Mouse (Mus musculus) left cerebral cortex, adult 2 months (tissue): ENCODE results near the gene Dgka. TPM values are rescaled to one million over a fixed set of nuclear protein-coding genes. Genes with fewer than 3 reads are reported as not detected.
A peak's percentile ranks its signal among the peaks of the same experiment; 100 is the strongest.
"Not testable (repeated sequence)": the region's sequence is repeated elsewhere in the genome, so short reads cannot be mapped to it uniquely, and the experiment has no call there.

ENCODE experiments used
- DNase-seq, 2 experiments: peaks; one replicate each; pipeline ENCODE4 v3.0.0; 2021 to 2022; ENCODE audit warnings: low spot score in 2 of 2, mixed read lengths in 1 of 2; ENCODE audit errors: extremely low spot score in 1 of 2
- H3K27ac ChIP-seq: fragments of 200-600 bp; 2 replicates; pipeline ENCODE4 v1.8.1; 2022
- H3K4me3 ChIP-seq: fragments of 200-600 bp; 2 replicates; pipeline ENCODE4 v1.8.1; 2022
- CTCF ChIP-seq: fragments of 200-600 bp; IDR thresholded peaks from 2 replicates; pipeline ENCODE4 v1.8.1; 2022; ENCODE audit warnings: antibody characterized with exemption, mild to moderate bottlenecking, moderate library complexity
- intact Hi-C: fragments of 180-260 bp; cut with DNase I; formaldehyde crosslinking; loops from one replicate; pipeline ENCODE4 v1.15.1; 2025
- total RNA-seq, 2 experiments: library from RNA; stranded (reverse); gene quantifications; 2 replicates each; pipeline ENCODE4 v1.2.3; 2021

Gene Dgka
- total RNA-seq, 2 experiments from 2014 or later = 7.4 to 7.9 TPM

- TF ChIP-seq CTCF = no peak
- intact Hi-C loops = no loop called here
These were observed 16.6 kb downstream of the Dgka start for GRCm38 (mm10) chr10:128728059-128728458.

DNA sequence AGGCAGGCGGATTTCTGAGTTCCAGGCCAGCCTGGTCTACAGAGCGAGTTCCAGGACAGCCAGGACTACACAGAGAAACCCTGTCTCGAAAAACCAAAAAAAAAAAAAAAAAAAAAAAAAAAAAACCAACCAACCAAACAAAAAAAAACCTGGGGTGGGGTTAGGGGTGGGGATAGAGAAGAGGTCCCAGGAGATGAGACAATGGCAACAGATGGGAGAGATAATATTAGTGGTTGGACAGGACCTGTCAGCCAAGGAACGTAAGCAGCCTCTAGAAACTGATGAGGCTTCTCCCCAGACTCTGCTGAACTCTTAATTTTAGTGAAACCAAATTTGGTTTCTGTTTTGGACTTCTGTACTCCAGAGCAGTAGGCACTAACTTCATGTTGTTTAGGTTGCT lies 19.2 kb downstream of the Dgka start:
- H3K27ac ChIP-seq, DNase-seq, H3K4me3 ChIP-seq, intact Hi-C loops: not testable (repeated sequence)

More at GRCm38 (mm10) chr10:128728059-128728458, 16.6 kb downstream of the Dgka start:
- H3K4me3 ChIP-seq = no peak overlapping the region
- no peak overlapping the region for H3K27ac ChIP-seq
- no peak for DNase-seq

- TF ChIP-seq CTCF = no peak
- no peak overlapping the region for H3K4me3 ChIP-seq
These were observed 28.8 kb downstream of the Dgka start for GRCm38 (mm10) chr10:128715559-128716537.

DNA sequence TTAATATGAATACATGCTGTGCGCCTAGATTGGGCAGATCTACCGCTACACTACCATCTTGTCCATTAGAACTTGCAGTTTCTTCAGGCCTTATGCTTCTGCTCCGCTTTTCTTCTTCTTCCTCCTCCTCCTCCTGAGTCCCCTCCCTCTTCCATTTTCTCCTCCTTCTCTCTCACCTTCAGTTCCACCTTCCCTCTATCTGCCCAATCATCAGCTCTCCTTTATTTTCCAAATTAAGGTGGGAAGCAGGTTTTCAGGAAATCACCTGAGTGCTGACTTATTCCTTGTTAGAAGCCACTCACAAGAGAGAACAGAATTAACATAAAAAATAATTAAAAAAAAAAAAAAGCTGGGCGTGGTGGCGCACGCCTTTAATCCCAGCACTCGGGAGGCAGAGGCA lies 33.3 kb downstream of the Dgka start:
- H3K27ac ChIP-seq, H3K4me3 ChIP-seq, DNase-seq, intact Hi-C loops: not testable (repeated sequence)

More at GRCm38 (mm10) chr10:128715559-128716537, 28.8 kb downstream of the Dgka start:
- intact Hi-C loops = no loop called here
- no peak for DNase-seq
- no peak overlapping the region for H3K27ac ChIP-seq

GRCm38 (mm10) chr10:128705317-128705693 lies 39.4 kb downstream of the Dgka start:
- DNase-seq = no peak
- H3K4me3 ChIP-seq = peak overlapping the region; percentile 58
- H3K27ac ChIP-seq = peak overlapping the region; percentile 2; the same call in 1 of the 2 replicates
- TF ChIP-seq CTCF = no peak
- intact Hi-C loops = no loop called here

DNA sequence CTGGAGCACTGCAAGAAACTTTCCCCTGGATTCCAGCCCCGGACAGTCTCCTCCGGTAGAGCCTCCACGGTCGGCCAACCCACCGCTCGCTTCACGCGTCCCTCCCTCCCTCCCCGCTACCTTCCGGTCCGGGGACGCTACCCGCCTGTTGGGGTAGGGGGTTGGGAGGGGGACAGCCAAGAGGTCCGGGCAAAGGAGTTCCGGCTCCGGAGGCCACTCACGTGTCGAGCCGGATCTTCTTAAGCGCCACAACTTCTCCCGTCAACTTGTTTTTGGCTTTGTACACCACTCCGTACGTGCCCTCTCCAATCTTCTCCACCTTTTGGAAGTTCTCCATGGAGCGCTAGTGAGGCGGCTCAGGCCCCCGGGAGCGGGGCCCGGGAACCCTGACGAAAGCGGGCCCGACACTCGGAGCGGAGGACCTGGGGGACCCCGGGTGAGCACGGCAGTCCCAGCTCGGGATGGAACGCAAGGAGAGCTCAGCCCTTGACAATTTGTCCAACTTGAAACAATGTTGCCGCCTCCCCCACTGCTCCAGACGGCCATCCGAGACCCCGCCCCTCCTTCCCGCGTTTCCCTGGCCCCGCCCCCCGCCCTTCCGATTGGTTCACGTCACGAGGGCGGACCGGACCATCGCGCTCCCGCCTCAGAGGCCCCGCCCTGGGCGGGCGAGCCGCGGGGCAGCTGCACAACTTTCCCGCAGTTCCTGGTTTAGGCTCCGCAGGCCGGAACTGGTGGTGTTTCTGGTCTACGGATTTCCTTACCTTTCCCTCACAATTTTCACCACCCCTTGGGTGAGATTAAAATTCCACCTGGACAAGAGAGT lies 40.0 kb downstream of the Dgka start, which contains the start of gene Cdk2:
TSS of gene Cdk2 (minus strand) at position 541 of the 826 bp plus-strand sequence.
- Histone ChIP-seq H3K4me3 (peak within 1 kb of the TSS; percentile 58), H3K27ac (peak within 1 kb of the TSS; percentile 37; the same call in 1 of the 2 replicates)
- intact Hi-C loops = no loop called here
- TF ChIP-seq CTCF = no peak
- DNase-seq = peak; percentile 84 to 87

DNA sequence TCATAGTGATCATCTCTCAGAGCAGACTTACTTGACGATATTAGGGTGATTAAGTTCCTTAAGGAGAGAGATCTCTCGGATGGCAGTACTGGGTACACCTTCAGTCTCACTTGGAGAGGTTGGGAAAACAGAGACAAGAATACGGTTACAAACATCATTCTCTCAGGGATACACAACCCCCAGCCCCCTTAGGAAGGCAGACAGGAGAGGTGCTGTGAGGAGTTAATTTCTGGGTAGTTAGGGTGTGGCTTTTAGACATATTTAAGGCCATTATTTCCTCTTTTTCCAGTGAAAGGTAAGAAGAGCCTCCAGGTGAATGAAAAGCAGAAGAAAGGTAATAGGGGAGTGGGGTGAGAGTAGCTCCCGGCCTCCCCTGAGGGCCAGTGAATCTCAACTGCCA lies 40.8 kb downstream of the Dgka start, which contains the start of gene Pmel:
TSS of gene Pmel (plus strand) at position 301 of the 400 bp plus-strand sequence.
- no peak for DNase-seq
- Histone ChIP-seq H3K27ac (peak within 1 kb of the TSS; percentile 37; the same call in 1 of the 2 replicates), H3K4me3 (peak within 1 kb of the TSS; percentile 58)
- intact Hi-C loops = no loop called here
- TF ChIP-seq CTCF = no peak

GRCm38 (mm10) chr10:128702328-128703007 lies 42.2 kb downstream of the Dgka start:
- DNase-seq = no peak
- no peak for TF ChIP-seq CTCF
- Histone ChIP-seq H3K27ac (no peak overlapping the region), H3K4me3 (no peak overlapping the region)
- intact Hi-C loops = no loop called here

GRCm38 (mm10) chr10:128700712-128701111 lies 43.9 kb downstream of the Dgka start:
- no peak overlapping the region for H3K27ac ChIP-seq
- TF ChIP-seq CTCF = no peak
- DNase-seq = no peak
- no peak overlapping the region for H3K4me3 ChIP-seq
- intact Hi-C loops = no loop called here

DNA sequence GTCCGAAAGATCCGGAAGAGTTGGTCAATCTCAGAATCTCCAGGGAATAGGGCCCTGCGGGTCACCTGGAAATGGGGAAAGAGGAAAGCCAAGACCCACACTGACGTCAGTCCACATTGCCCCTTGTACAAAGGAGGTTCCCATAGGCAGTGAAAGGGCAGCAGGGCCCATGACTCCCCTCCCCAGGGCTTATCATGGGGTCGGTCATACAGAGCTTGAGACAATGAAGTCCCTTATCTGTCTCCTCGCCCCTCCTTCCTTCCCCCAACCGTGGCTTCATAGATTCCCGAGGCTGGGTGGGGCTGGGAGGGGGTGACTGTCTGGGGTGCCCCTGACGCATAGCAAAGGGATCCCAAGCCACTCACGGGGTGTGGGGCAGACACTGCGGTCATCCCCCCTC lies 45.0 kb downstream of the Dgka start:
- no peak overlapping the region for H3K4me3 ChIP-seq
- H3K27ac ChIP-seq = no peak overlapping the region
- no peak for DNase-seq
- intact Hi-C loops = no loop called here
- no peak for TF ChIP-seq CTCF

DNA sequence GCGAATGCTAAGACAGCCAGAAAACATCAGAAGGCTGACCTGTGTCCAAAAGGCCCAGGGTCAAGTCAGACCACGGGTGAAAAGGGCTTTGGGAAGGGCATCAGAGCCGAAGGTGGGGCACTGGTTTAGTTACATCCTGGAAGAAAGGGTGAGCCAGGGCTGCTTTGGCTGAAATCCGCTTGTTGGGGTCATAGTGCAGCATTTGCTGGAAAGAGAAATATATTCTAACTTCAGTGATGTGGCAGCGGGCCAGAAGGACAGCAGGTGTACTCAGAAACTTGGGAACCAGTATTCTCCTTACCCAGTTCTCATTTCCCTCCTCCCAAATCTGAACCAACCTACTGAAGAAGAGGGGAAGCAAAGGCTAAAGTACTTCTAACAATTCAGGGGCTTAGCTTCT lies 45.6 kb downstream of the Dgka start:
- DNase-seq = no peak
- TF ChIP-seq CTCF = no peak
- intact Hi-C loops = no loop called here
- Histone ChIP-seq H3K27ac (no peak overlapping the region), H3K4me3 (no peak overlapping the region)
